Mouse (Mus musculus) ES-Bruce4 (cell line): Measurements from ENCODE around the gene Mab21l1.
A peak's percentile ranks its signal among the peaks of the same experiment; 100 is the strongest.

Source experiments
- CTCF ChIP-seq: IDR thresholded peaks from one replicate; pipeline ENCODE4 v1.8.1; 2011; ENCODE audit warnings: low read depth, low read length
- EP300 ChIP-seq: IDR thresholded peaks from 2 replicates; pipeline ENCODE4 v1.6.1; 2011; ENCODE audit warnings: low read depth, low read length; ENCODE audit not compliant: insufficient read depth
- POLR2A ChIP-seq: IDR thresholded peaks from one replicate; pipeline ENCODE4 v1.8.1; 2011; ENCODE audit warnings: low read length; ENCODE audit not compliant: insufficient read depth

DNA sequence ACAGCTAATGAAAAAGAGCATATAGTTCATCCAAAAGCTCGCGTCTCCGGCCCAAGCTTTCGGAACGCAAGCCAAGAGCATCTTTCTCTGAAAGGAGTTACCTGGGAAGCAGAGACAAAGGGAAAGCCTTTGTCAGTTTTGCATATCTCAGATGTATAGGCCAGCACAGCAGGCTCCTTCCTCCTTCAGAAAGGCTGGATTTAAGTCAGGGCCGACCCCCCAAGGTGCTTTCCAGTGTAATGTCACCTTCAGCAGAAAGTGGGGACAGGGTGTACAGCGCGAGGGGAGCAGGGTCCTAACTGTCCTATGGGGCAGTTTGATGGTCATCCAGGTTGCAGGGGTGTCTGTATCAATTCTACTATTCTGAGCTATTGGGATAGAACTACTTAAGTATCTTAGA lies 18.7 kb upstream of the Mab21l1 start:
- TF ChIP-seq EP300: 0 out of 2 replicates have a peak, but pooled peaks have one; percentile 55
- TF ChIP-seq CTCF: no peak
- TF ChIP-seq POLR2A: no peak
